Mouse (Mus musculus): ENCODE data around the gene Rai14. TPM values are rescaled to one million over a fixed set of nuclear protein-coding genes. Genes with fewer than 3 reads are reported as not detected.

Rai14 gene
- polyA plus RNA-seq (2017; shearing (Covaris generic)) = 1 to 10 TPM in 1 of 2 experiments, under 1 TPM in 1; 0.99 to 1.5 TPM

GRCm38 (mm10) chr15:10714409-10715138 is at the start of gene Rai14:
Gene Rai14 (minus strand): TSS chr15:10714624.
- peak; percentile 58 for ATAC-seq

DNA sequence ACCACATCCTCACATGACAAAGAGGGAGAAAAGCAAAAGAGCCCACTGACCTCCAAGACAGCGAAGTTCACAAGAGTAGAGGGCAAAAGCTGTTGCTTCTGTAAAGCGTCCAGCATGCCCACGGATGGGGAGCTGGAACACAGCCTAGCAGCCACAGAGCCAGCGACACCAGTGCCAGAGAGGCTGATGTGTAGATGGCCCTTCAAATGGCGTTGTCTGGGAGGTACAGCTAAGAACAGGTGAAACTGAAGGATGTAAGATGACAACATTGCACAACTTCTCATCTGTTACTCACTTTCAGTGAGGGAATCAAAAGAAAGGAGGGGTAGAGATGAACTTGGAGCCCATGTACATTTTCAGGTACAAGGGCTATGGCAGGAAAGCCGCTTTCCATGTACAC is 47.0 kb upstream of the Rai14 start:
- no peak for ATAC-seq

DNA sequence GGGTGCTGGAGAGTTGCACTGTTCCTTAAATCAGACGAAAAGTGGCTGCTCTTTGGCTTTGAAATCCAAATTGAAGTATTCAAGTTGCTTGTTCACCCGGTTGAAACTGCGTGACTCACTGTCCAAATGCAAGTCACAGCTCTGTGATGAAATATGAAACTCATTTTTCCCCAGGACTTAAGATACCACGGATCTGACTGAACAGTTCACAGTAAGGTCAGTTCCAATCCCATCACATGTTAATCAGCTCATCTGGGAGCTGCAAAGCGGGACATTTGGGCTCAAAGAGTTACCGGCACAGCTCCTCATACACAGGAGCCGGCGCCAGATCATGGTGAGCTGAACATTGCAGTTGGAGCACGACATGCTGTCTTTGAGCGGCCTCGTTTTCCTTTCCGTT is 45.6 kb upstream of the Rai14 start:
- no peak for ATAC-seq

DNA sequence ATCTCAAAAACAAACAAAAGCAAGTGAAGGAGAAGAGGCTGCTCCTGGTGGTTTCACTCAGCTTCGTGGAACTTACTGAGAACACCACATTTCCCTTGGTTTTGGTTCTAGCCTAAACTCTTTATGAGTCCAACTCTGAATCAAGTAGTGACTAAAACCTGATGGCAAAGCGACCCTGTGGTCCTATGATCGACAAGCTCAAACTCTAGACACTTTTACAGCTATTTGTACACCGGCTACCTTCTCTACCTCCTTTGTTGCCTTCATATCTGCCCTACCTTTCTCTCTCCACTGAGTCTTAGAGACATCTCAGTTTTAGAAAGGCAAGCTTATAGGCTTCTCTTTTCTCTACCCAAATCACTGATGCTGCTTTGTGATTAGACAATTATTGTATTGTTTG is 45.0 kb upstream of the Rai14 start:
- ATAC-seq = no peak

DNA sequence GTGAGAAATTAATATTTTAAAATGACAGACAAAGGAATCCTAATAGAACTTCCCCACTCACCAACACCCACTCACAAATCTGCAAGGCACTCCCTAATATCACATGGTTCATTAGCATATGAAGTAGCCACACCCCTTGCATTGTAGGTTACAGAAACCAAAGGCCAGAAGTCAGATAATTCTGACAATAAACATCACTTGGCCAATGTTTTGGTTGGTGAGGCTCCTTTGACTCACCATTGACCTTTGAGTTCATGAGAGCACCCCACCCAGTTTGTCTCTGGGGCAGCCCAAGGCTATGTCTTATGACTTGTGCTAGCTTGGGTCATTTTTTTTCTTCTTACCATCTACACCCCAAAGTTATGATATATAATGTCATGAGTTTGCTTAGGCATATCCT is 44.4 kb upstream of the Rai14 start:
- no peak for ATAC-seq

DNA sequence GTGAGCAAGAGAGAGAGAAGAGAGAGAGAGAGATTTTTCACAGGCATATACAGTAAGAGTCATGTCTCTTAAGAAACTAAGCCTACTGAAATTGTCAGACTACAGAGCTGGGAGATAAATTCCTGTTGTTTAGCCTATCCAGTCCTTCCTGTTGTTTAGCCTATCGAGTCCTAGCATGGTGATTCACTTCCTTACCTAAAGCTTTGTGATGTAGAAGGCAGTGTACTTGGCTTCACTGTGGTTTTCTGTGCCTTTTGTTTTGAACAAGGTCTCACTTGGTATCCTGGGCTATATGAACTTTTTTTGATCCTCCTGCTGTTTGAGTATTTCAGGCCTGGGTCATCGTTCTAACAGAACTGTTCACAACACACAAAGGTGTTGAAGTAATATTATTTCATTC is 36.7 kb upstream of the Rai14 start:
- ATAC-seq = no peak

DNA sequence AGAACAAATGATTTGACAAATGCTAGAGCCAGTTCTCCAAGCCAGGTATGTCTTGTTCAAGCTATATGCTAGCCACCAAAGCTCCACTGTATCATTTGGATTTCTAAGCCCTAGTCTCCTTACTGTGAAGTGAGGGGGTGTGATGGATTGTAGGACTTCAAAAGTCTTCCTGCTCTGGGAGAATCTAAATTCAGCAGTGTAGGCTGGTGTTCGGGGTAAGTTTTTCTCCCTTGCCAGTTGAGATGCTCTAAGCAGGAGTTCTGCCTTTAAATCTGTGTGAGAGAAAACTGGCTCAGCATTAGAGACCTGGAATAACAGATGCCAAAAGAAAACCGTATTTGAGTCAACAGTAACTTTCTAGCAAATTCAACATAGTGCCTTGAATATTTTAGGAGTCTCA is 35.9 kb upstream of the Rai14 start:
- ATAC-seq = no peak

GRCm38 (mm10) chr15:10749678-10750077 is 35.3 kb upstream of the Rai14 start:
- no peak for ATAC-seq

DNA sequence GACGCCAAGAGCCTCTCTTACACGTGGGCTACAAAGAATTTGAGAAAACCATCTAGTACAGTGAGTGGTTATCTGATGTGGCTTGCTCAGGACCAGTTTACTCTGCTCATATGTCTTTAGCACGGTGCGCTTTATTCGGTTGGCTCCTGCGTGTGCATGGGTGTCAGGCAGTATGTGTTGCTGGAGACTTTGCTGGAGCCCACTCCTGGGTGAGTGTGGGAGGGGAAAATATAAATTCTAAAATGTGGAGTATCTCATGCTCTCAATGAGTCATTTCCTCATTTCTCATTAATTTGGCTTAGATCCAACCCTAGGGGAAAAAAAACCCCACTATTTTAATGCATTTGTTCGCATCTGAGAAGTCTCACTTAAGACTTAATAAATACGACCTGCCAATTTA is 33.2 kb upstream of the Rai14 start:
- no peak for ATAC-seq

DNA sequence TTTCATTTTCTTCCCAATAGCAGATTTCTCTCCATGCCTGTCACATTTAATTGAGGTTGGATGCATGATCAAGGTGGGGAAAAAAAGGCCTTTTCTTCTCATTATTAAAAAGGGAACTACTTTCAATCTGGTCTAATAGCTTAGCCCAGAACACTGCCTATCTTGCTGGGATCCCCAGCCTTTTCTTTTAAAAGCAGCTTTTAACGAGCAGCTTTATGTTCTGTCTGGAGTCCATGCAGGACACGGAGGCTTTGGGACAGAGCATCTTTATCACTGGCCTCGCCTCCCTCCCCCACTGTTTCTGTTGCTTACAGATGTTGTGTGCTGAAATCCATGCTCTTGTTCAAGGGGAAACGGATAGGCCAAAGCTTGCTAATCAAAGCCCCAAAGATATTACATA is 32.8 kb upstream of the Rai14 start:
- no peak for ATAC-seq

DNA sequence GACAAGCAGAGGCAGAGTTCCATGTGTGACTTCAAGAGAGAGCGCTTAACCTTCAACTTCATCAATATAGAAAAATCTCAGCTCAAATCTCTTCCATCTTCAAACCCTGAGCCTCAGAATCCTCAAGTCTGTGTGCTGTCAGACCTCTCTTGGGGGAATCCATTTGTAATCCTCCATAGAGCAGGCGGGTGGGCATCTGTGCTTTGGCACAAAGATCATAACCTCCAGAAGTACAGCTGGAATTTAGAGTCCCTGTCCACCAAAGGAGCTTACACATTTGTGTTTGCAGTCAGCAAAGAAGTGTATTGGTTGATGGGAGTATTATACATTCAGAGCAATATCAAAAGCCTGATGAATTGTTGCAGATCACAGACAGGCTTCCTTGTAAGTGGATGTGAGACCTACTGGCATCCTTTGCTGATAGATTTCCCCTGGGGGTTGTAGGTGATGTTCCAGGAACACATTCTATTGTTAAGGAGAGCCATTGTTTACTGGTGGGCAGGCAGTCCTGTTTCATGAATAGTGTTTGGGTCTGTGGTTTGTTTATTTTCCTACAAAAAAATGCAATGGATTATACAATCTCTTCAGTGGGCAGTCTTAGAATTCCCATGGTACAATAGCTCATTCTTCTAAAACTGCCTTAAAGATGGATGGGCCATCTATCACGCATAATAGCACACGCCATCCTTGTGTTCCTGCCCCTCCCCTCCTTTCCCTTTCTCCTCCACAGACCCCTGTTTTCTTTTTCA is 32.1 kb upstream of the Rai14 start:
- ATAC-seq = no peak

DNA sequence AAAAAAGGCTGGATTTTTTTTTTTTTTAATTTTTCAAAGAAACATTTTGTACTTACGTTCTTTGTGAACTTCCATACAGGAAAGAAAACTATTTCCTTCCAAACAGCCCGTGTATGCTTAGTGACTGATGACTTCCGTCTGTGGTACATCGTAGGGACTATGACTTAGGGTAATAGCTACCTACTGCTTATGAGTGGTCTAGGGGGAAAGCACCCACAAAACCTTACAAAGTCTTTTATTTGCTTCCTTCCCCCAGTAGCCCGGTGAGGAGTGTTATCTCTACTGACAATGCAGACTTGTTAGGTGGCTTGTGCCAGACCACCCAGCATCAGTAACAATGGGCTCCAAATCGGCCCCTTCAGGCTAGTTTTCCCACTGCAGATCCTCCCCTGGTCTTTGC is 28.0 kb upstream of the Rai14 start:
- no peak for ATAC-seq

DNA sequence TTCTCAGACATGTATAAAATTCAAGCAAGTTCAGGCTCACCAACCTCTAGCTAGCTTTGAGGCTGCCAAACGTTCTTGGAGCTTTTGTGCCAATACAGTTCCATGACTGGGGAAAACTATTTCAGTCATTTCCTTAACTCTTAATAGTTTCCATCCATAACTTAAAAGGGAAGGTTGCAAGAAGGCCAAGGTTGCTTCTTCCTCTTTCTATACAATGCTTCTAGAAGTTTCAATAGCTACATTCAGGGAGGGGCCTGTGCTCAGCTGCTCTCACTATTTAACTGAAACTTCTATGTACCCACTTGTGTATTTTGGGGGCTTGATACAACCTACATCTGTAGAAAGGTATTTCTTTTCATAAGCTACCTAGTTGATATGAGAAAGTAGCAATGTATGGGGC is 24.9 kb upstream of the Rai14 start:
- no peak for ATAC-seq

- ATAC-seq = no peak
Measured at GRCm38 (mm10) chr15:10738354-10739142, 24.1 kb upstream of the Rai14 start.

GRCm38 (mm10) chr15:10735948-10736347 is 21.5 kb upstream of the Rai14 start:
- no peak for ATAC-seq

GRCm38 (mm10) chr15:10735216-10735615 is 20.8 kb upstream of the Rai14 start:
- ATAC-seq = no peak

GRCm38 (mm10) chr15:10731398-10731797 is 17.0 kb upstream of the Rai14 start:
- no peak for ATAC-seq

DNA sequence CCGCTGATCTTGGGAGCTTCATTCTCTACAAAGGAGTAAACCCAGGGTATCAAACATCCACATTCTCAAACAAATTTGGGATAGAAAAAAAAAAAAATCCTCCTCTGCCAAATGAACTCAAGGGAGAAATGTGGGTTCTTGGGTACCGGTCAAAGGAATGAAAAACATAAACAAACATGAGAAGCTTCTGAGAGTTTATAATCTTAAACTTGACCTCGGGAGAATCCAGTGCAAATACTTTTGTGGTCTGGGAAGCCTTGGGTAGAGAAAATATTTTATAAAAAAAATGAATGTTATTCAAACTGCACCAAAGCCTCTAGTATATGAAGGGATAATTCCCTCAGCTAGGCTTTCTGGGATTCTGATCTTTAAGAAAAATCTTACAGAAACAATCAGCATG is 11.8 kb upstream of the Rai14 start:
- no peak for ATAC-seq

DNA sequence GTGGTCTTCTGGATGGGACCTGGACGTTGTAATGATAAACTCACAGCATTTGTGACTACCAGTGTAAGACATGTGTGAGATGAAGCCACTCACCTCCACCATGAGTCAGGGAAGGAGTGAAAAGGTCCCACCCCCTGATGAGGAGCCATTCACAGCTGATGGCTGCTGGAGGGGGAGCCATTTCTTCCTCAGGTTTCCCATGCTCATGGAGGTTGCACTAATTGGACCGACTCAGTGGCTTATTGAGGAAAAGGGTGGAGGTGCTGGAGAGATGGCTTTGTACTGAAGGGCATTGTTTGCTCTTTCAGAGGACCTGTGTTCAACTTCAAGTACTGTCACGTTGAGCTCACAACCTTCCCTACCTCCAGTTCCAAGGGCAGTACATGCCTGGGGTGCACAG is 10.4 kb upstream of the Rai14 start:
- ATAC-seq = no peak

DNA sequence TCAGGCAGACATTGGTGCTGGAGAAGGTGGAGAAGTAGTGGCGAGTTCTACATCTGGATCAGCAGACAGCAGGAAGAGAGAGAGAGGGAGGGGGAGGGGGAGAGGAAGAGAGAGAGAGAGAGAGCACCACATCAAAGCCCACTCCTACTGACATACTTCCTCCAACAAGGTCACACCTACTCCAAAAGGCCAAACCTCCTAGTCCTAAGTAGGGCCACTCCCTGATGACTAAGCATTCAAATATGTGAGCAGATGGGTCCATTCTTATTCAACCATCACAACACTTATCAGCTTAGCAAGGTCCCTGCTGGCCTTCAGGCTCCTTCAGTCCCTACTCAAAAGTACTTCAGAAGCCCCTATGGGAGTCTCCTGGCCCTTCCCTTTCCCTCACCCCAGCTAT is 9.1 kb upstream of the Rai14 start:
- ATAC-seq = peak; percentile 94

GRCm38 (mm10) chr15:10722629-10723339 is 8.4 kb upstream of the Rai14 start:
- ATAC-seq = no peak

DNA sequence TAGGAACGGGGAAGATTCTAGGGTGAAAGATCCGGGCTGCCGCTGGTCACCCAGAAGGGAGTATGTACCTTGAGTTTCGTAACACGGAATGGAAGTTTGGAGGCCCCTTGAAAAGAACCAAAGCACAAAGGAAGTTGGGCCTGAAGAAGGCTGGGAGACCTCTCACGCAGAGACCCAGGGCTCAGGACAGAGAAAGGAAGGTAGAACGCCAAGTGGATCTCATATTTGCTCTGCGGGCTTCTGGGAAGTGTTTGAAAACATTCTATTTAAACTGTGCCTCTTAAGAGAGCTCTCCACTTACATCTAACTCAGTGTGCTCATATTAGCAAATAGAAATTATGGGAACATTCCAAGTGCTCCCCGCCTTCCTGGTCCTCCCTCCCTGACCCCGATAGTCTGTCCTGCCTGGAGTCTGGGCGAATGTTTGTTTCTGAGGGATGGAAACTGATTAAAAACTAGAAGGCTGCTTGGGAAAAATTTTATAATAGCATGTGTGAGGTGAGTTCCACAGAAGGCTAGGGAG is 6.9 kb upstream of the Rai14 start:
- ATAC-seq = no peak

DNA sequence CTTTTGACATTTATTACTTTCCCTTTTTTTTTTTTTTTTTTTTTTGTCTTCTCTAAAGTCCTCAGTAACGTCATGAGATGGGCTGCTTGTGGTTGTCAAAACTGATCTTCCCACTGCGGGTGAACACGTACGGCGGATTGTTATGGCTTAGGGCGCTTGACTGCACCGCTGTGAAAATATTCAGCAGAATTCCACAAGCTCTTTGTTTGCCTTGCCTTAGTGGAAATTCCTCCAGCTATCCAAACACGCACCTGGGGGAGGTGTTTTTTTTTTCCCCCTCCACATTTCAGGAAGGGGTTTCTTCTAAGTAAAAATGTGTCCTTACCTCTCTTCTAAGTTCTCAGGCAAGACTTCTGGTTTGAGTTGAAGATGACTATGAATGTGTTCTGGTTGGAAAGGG is 6.2 kb upstream of the Rai14 start:
- no peak for ATAC-seq
